ENCODE assay signal across 14 mouse cellular contexts in the genomic region with DNA sequence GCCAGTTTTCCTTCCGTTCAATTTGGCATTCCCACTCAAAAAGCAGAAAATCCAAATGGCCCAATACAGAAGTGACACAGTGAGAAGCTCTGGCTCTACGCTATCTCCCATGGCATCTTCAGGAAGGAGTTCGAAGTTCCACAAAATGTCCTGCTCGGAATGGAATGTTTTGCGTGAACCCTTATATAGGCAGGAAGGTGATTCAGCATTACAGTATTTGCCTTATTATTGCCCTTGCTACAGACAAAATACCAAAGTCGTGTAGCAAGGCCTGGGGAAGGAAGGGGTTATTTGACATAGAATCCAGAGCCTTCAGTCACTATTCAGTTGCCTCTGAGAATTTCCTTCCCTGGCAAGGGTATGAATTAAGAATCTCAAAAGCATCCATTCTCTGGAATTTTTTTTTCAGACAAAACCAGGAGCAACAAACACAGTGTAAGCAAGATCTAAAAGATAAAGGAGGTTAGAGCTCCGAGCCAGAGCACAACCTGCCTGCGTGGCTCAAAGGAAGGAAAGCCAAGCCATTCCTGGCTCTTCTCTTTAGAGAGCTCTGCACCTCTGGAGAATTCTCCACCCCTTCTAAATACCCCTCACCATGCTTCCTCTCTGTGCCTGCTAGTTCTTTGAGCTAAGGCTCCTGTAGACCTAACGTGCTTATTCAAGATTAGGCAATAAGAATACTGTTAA.
"Had no signal": no experiment of that assay in that cellular context is flagged by ENCODE, and none has a peak within 500 bp of the region (broad histone marks: within the 10 kb centered on the region; RNA-seq: fewer than 3 reads in every experiment).

No protein-coding gene starts in this region.

- H3K27ac ChIP-seq: layer of hippocampus, adult 2 months; limb, embryonic 13.5 days; liver, embryonic 12.5 days; midbrain, embryonic 10.5 days; neural tube, embryonic 12.5 days had no signal

- H3K27me3 ChIP-seq: limb, embryonic 13.5 days; liver, embryonic 12.5 days; neural tube, embryonic 12.5 days had no signal

- ATAC-seq: liver, embryonic 12.5 days had no signal

- H3K4me3 ChIP-seq: layer of hippocampus, adult 2 months; limb, embryonic 13.5 days; liver, embryonic 12.5 days; midbrain, embryonic 10.5 days; myocyte; neural tube, embryonic 12.5 days had no signal

- H3K36me3 ChIP-seq: neural tube, embryonic 12.5 days had no signal

- H3K9ac ChIP-seq: limb, embryonic 13.5 days; liver, embryonic 12.5 days; lung, embryonic 14.5 days; neural tube, embryonic 12.5 days had no signal

- H3K4me1 ChIP-seq: midbrain, embryonic 10.5 days; neural tube, embryonic 12.5 days had no signal

- DNase-seq: kidney, postnatal 10 days; kidney, postnatal 4 days; lung, embryonic 14.5 days; lung, postnatal 10 days; lung, postnatal 4 days; midbrain, embryonic 14.5 days; right cerebral cortex, postnatal 14 days; thymus, postnatal 36 days had no signal

- H3K4me2 ChIP-seq: limb, embryonic 13.5 days; liver, embryonic 12.5 days; lung, embryonic 14.5 days; neural tube, embryonic 12.5 days had no signal

- H3K9me3 ChIP-seq: limb, embryonic 13.5 days; liver, embryonic 12.5 days; midbrain, embryonic 10.5 days; neural tube, embryonic 12.5 days had no signal
